Mouse (Mus musculus) heart, adult 9 months (tissue): ENCODE measurements around the gene Nsmce4a.
"Not testable (repeated sequence)": the region's sequence is repeated elsewhere in the genome, so short reads cannot be mapped to it uniquely, and the experiment has no call there.

Source experiments
- DNase-seq, 2 experiments: peaks; one replicate each; pipeline ENCODE4 v3.0.0; 2022; ENCODE audit warnings: low spot score in 2 of 2

Gene Nsmce4a

DNA sequence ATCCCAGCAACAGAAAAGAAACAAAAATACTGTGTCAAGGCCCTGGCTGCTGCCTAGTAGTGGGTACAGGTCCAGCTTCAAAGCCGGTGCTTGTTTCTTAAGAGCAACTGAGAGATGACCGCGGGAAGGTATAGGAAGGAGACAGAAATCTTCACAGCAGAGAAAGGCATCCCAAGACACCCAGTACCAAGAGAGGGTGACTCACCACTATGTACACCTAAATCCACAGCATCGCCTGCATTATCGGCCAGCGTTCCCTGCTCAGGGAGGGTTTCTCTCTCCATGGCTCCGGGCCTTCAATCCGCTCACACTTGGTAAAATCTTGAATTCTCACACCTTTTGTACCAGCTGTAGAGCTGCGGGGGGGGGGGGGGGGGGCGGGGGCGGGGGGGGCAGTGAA, at the start of gene Nsmce4a:
Gene Nsmce4a (minus strand): TSS at position 298 of the 400 bp plus-strand sequence.
- DNase-seq, result no peak

- no peak for DNase-seq
These were observed 49.4 kb upstream of the Nsmce4a start for GRCm38 (mm10) chr7:130622359-130622758.

DNA sequence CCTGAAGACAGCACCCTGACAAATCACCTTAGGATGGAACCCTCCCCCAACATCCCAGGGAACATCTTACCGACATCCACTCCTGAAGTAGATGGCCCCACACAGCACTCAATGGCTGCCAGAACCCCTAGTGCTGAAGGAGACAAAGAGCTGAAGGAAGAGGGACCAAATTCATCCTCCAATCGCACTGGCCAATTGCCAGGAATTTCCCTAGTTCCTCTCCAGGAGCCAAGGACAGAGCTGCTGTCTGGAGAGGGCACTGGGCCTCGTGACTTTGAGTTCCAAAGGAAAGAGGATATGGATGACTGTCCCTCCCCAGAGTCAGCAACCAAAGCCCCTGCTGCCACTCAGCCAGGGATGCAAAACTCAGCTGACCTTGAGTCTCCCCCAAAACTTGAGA, 49.0 kb upstream of the Nsmce4a start:
- no peak for DNase-seq

DNA sequence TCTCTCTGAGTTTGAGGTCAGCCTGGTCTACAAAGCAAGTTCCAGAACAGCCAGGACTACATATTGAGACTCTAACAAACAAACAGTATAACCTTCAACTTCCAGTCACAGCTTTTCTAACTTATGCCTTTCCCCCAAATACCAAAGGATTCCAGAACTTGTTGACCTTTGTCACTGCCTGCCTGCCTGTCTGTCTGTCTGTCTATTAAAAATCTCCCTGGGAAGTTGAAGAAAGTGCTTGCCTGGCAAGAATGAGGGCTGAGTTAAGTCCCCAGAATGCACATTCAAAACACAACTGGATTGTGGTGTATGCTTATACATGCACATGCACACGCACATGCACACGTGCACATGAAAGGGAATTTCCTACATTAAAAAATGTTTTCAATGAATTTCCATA, 48.1 kb upstream of the Nsmce4a start:
- no peak for DNase-seq

GRCm38 (mm10) chr7:130617591-130617990, 44.7 kb upstream of the Nsmce4a start:
- no peak for DNase-seq

- DNase-seq, result no peak
These were observed 41.1 kb upstream of the Nsmce4a start for GRCm38 (mm10) chr7:130613973-130614372.

GRCm38 (mm10) chr7:130606958-130607357, 34.0 kb upstream of the Nsmce4a start:
- DNase-seq, result no peak

DNA sequence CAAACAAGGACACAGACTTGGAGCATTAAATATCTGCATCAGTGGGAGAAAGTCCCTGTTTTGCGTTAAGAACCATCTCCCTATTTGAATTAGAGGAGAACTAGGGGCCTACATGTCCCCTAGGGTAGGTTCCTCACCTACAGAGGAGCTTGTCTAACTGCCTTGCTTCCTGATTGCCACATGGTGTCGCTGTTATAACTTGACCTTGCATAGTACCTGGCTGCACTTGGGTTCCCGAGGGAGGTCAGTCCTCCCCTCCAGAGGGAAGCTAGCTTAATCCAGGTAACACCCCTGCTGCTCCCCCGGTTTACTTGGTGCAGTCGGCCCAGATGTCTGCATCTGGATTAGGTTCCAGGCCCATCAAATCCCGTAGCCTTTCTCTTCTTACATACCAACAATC, 32.2 kb upstream of the Nsmce4a start:
- no peak for DNase-seq

DNA sequence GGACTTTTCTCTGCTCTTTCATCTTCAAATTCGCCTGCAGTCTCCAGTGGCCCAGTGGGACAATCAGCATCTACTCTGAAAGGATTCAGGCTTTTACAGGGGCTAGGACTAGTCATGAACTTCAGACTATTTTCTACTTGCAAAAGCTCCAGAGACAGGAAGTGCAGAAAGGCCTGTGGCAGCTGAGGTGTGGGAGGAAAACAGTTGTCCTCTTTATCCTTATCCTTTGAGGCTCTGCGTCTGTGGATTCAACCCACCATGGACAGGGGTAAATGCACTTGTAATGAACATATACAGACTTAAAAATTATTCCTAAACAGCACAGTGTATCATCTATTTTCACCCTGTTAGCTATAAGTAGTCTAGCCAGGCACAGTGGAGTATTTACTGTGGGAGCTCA, 31.5 kb upstream of the Nsmce4a start:
- no peak for DNase-seq

- no peak for DNase-seq
These were observed 30.6 kb upstream of the Nsmce4a start for GRCm38 (mm10) chr7:130603556-130603955.

DNA sequence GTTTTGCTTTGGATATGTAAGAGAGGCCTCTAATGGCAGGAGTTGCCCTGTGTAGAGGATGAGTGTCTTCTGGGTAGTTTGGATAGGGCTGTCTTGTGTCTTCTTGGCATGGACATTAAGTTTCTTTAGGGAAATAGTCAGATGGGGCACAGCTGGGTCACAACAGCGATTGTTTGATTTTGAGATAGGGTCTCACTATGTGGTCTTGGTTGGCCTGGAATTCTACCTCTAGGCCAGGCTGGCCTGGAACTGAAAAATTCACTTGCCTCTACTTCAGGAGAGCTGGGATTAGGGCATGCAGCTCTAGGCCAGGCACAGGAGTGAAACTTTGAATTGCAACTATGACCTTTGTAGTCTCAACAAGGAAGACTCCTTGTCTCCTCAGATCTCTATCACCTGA, 29.9 kb upstream of the Nsmce4a start:
- DNase-seq, result no peak

DNA sequence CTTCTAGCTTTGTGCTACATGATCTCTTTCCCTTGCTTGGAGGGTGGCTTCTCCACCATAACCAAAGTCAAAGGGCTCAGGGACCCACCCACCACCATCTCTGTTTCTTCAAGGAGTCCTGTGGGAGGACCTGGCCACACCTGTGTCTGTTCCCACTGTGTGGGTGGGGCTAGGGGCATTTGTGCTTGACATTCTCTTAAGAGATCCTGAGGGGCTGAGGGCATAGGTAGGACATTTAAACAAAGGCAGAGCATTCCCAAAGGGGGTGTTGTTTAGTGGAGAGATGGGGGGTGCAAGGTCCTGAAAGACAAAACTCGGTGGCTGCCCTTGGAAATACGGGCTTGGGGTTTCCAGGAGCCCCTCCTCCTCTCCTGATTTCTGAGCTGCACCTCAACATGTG, 27.6 kb upstream of the Nsmce4a start:
- no peak for DNase-seq

DNA sequence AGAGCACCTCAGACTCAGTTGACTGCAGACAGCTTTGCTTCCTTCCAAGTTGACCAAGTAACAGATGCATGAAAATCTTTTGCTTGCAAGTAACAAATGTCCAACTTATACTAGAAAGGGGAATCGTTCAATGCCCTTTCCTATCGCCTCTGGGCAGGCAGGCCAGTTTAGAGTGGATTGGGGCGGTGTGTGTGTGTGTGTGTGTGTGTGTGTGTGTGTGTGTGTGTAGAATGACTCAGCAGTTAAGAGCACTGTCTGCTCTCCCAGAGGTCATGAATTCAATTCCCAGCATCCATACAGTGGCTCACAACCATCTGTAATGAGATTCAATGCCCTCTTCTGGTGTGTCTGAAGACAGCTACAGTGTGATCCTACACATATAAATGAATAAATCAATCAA, 27.2 kb upstream of the Nsmce4a start:
- no peak for DNase-seq

DNA sequence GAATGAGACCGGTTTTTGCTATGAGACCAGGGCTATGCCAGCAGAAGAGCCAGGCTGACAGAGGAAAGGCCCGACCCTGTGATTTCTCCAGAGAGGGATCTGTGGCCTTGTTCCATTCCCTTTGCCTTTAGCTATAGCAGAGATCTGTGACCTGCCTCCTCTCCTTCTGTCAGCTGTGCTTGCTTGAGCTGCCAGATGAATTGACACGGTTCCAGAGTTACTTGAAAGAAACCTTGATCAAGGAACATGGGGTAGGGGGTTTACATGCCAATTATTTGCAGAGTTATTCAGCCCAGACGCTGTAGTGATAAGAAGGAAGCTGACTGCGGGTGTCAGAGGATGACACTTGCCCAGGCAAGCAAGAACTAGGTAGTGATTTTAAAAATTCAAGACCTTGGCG, 24.6 kb upstream of the Nsmce4a start:
- DNase-seq, result no peak

GRCm38 (mm10) chr7:130596079-130596855, 23.3 kb upstream of the Nsmce4a start:
- DNase-seq, result peak; percentile 20 to 27

DNA sequence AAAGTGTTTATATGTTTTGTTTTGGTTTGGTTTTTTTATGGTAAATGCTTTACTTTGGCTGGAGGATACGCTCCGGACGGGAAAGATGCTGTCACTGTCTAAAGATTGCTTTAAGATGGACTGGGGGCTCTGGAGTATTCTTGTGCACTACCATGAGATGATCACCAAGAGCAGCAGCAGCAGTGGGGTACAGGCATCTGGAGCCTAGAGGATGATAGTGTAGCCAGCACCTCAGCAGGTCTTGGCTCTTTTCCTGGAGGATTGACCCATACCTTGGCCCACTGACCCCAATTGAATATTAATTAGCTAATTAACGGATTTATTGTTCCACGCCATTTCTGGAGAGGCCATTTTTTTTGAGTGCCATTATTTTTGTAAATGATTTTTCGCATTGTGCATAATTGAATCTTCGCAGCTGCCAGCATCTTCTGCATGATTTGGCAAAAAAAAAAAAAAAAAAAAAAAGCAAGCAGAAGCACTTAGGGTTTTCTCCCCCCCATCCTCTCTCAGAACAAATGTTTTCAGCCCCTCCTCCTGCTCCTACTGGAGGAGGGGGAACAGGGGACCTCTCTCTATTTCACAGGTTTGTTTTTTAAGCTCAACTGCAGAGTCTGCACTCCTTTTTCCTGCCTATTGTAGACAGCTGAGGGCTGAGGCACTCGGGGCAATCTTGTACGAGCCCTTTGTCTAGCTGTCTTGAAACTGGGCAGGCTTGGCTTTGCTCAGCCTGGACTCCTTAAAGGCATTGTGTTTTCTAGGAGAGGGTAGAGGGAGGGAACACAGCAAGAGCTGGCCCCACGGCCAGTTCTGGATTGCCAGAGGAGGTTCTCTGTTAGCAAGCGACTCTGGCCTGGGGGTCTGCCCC, 20.7 kb upstream of the Nsmce4a start:
- not testable (repeated sequence) for DNase-seq

GRCm38 (mm10) chr7:130592975-130593374, 20.1 kb upstream of the Nsmce4a start:
- DNase-seq, result not testable (repeated sequence)

GRCm38 (mm10) chr7:130590845-130591437, 18.0 kb upstream of the Nsmce4a start:
- no peak for DNase-seq

- no peak for DNase-seq
These were observed 17.3 kb upstream of the Nsmce4a start for GRCm38 (mm10) chr7:130590081-130590828.

- DNase-seq, result no peak
These were observed 13.7 kb upstream of the Nsmce4a start for GRCm38 (mm10) chr7:130586521-130587072.

GRCm38 (mm10) chr7:130578607-130579006, 5.7 kb upstream of the Nsmce4a start:
- no peak for DNase-seq
